Mouse (Mus musculus) ES-E14 (cell line): ENCODE results near the gene Chrna1.

Experiments
- CHD2 ChIP-seq: IDR thresholded peaks from 2 replicates; pipeline ENCODE4 v1.6.1; 2014; ENCODE audit warnings: mild to moderate bottlenecking, low read depth, low read length, inconsistent platforms
- MAFK ChIP-seq: IDR thresholded peaks from 2 replicates; pipeline ENCODE4 v1.6.1; 2014; ENCODE audit warnings: mild to moderate bottlenecking, low read depth, low read length, inconsistent platforms; ENCODE audit not compliant: insufficient read depth
- ZNF384 ChIP-seq: IDR thresholded peaks from 2 replicates; pipeline ENCODE4 v1.6.1; 2012; ENCODE audit warnings: low read depth, low read length, inconsistent platforms

DNA sequence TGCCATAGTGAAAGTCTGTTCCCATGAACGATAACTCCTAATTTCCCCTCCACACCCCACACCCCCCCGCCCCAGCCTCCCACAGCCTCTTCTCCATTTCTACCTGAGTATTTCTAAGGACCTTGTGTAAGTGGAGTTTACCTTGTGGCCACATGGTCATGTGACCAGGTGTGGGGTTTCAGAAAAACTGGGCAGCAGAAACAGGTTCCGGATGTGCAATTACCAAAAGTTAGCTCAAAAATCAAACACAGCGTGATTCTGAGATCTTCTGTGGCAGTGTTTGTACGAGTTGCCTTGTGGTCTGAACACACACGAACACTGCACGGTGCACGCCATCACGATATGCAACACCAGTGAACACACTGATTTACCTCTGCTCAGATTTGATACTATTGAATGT, 17.5 kb downstream of the Chrna1 start:
- TF ChIP-seq ZNF384 (no peak), CHD2 (no peak), MAFK (no peak)
